Mouse (Mus musculus): Measurements from ENCODE around the gene Olfr1156. TPM values are rescaled to one million over a fixed set of nuclear protein-coding genes. Genes with fewer than 3 reads are reported as not detected.

Gene Olfr1156
- total and polyA plus RNA-seq, 3 experiments, result 0.03 TPM; not detected in 2

DNA sequence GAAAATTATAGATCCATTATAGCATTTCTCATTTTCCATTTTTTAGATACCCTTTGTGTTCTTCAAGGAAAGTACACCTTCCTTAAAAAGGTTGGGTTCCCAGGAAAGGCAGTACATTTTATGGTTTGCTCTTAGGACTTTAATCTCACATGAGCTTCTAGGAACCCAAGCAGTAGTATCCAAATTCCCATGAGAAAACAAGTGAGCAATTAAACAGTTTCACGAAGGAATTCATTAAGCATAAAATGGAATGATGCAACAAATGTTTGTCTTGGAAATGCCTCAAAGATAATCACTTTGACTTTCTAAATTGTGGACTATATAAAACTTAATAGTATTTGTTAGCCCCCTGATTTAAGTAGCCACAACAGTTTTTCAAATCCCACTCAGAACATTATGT, 47.8 kb downstream of the Olfr1156 start, which contains the start of gene Olfr1154:
Gene Olfr1154 (minus strand): TSS at position 101 of the 400 bp plus-strand sequence.
- H3K9me3 ChIP-seq (replicated peaks; ENCODE audit: insufficient read depth, low read length), result no peaks in the 10 kb centered on the region
- TF ChIP-seq CTCF (IDR thresholded peaks at IDR 0.05 in 2 of 3, conservative IDR thresholded peaks at IDR 0.05 in 1 of 3; ENCODE audit: control insufficient read depth in 1 of 3, insufficient read depth in 1 of 3, low read depth in 2 of 3, low read length in 3 of 3, poor library complexity in 1 of 3, severe bottlenecking in 1 of 3), result no peak
- no peak for TF ChIP-seq POLR2AphosphoS2 (IDR thresholded peaks at IDR 0.05; ENCODE audit: low read length)
- no peak for TF ChIP-seq RAD21 (IDR thresholded peaks at IDR 0.05; ENCODE audit: low read depth, low read length)
- no peak for TF ChIP-seq GABPA (IDR thresholded peaks at IDR 0.05; ENCODE audit: low read depth, low read length)
- no peak for TF ChIP-seq MAX (IDR thresholded peaks at IDR 0.05; ENCODE audit: low read length)
- no peak for TF ChIP-seq MAZ (IDR thresholded peaks at IDR 0.05; ENCODE audit: low read depth, low read length)
- no peak for TF ChIP-seq UBTF (IDR thresholded peaks at IDR 0.05; ENCODE audit: borderline replicate concordance, insufficient read depth, low read depth, low read length)
- no peak for TF ChIP-seq MXI1 (IDR thresholded peaks at IDR 0.05; ENCODE audit: low read depth, low read length)
- TF ChIP-seq MYC (IDR thresholded peaks at IDR 0.05; ENCODE audit: low read depth, low read length), result no peak
- no peak for TF ChIP-seq SMC3 (IDR thresholded peaks at IDR 0.05; ENCODE audit: low read depth, low read length)
- TF ChIP-seq HCFC1 (IDR thresholded peaks at IDR 0.05; ENCODE audit: low read depth, low read length), result no peak
- no peak for TF ChIP-seq TBP (IDR thresholded peaks at IDR 0.05; ENCODE audit: low read depth, low read length)
- TF ChIP-seq CHD1 (IDR thresholded peaks at IDR 0.05; ENCODE audit: low read depth, low read length), result no peak
- no peak for TF ChIP-seq ZNF384 (IDR thresholded peaks at IDR 0.05; ENCODE audit: low read depth, low read length)
- TF ChIP-seq ELF1 (IDR thresholded peaks at IDR 0.05; ENCODE audit: low read depth, low read length), result no peak
- no peak for TF ChIP-seq POLR2AphosphoS5 (IDR thresholded peaks at IDR 0.05; ENCODE audit: borderline replicate concordance, low read depth, low read length)
- TF ChIP-seq RCOR1 (IDR thresholded peaks at IDR 0.05; ENCODE audit: low read depth, low read length), result no peak
- H3K27me3 ChIP-seq (ENCODE audit: control insufficient read depth in 1 of 2, insufficient read depth in 2 of 2, low read length in 2 of 2), result no peaks in the 10 kb centered on the region

More for the DNA sequence above, 47.8 kb downstream of the Olfr1156 start, which contains the start of gene Olfr1154:
- DNase-seq (ENCODE audit: low read depth, low spot score), result no peak
- Histone ChIP-seq H3K79me2 (ENCODE audit: control insufficient read depth, insufficient read depth, low read length, poor library complexity) (no peaks in the 10 kb centered on the region), H3K4me1 (ENCODE audit: control insufficient read depth in 1 of 2, insufficient read depth in 2 of 2, low read length in 2 of 2) (no peaks in the 10 kb centered on the region), H3K4me3 (ENCODE audit: control insufficient read depth in 1 of 2, insufficient read depth in 1 of 2, low read depth in 2 of 2, low read length in 2 of 2) (no peak within 1 kb of the TSS), H3K9ac (ENCODE audit: control insufficient read depth, low read depth, low read length, poor library complexity, severe bottlenecking) (no peak within 1 kb of the TSS), H3K36me3 (ENCODE audit: control insufficient read depth in 1 of 2, insufficient read depth in 2 of 2, low read length in 2 of 2) (no peaks in the 10 kb centered on the region), H3K27ac (ENCODE audit: control insufficient read depth, low read depth, low read length) (no peak within 1 kb of the TSS)

Other genes with a start within 250 kb of the Olfr1156 start
- not detected in 2 replicates for gene Olfr1137, start 239.9 kb downstream of the Olfr1156 start, total RNA-seq (2012; rRNA removed)
- not detected for gene Olfr1137, start 239.9 kb downstream of the Olfr1156 start, polyA plus RNA-seq (2012; ENCODE audit: insufficient read depth in 1 of 2, insufficient read length in 2 of 2, low read depth in 1 of 2, low replicate concordance in 2 of 2, missing spikeins in 1 of 2)
- gene Olfr1138, start 213.1 kb downstream of the Olfr1156 start, total RNA-seq (2012; rRNA removed), result not detected in 2 replicates
- gene Olfr1138, start 213.1 kb downstream of the Olfr1156 start, polyA plus RNA-seq (2012; ENCODE audit: insufficient read depth in 1 of 2, insufficient read length in 2 of 2, low read depth in 1 of 2, low replicate concordance in 2 of 2, missing spikeins in 1 of 2), result not detected
- not detected in 2 replicates for gene Olfr1140, start 209.3 kb downstream of the Olfr1156 start, total RNA-seq (2012; rRNA removed)
- gene Olfr1140, start 209.3 kb downstream of the Olfr1156 start, polyA plus RNA-seq (2012; ENCODE audit: insufficient read depth in 1 of 2, insufficient read length in 2 of 2, low read depth in 1 of 2, low replicate concordance in 2 of 2, missing spikeins in 1 of 2), result not detected
- not detected in 2 replicates for gene Olfr1141, start 199.1 kb downstream of the Olfr1156 start, total RNA-seq (2012; rRNA removed)
- not detected for gene Olfr1141, start 199.1 kb downstream of the Olfr1156 start, polyA plus RNA-seq (2012; ENCODE audit: insufficient read depth in 1 of 2, insufficient read length in 2 of 2, low read depth in 1 of 2, low replicate concordance in 2 of 2, missing spikeins in 1 of 2)
- gene Olfr152, start 173.6 kb downstream of the Olfr1156 start, total RNA-seq (2012; rRNA removed), result not detected in 2 replicates
- not detected for gene Olfr152, start 173.6 kb downstream of the Olfr1156 start, polyA plus RNA-seq (2012; ENCODE audit: insufficient read depth in 1 of 2, insufficient read length in 2 of 2, low read depth in 1 of 2, low replicate concordance in 2 of 2, missing spikeins in 1 of 2)
- not detected in 2 replicates for gene Olfr1143, start 152.5 kb downstream of the Olfr1156 start, total RNA-seq (2012; rRNA removed)
- gene Olfr1143, start 152.5 kb downstream of the Olfr1156 start, polyA plus RNA-seq (2012; ENCODE audit: insufficient read depth in 1 of 2, insufficient read length in 2 of 2, low read depth in 1 of 2, low replicate concordance in 2 of 2, missing spikeins in 1 of 2), result not detected
- not detected in 2 replicates for gene Olfr1145, start 143.3 kb downstream of the Olfr1156 start, total RNA-seq (2012; rRNA removed)
- gene Olfr1145, start 143.3 kb downstream of the Olfr1156 start, polyA plus RNA-seq (2012; ENCODE audit: insufficient read depth in 1 of 2, insufficient read length in 2 of 2, low read depth in 1 of 2, low replicate concordance in 2 of 2, missing spikeins in 1 of 2), result not detected
- not detected in 2 replicates for gene Olfr1148, start 122.6 kb downstream of the Olfr1156 start, total RNA-seq (2012; rRNA removed)
- not detected for gene Olfr1148, start 122.6 kb downstream of the Olfr1156 start, polyA plus RNA-seq (2012; ENCODE audit: insufficient read depth in 1 of 2, insufficient read length in 2 of 2, low read depth in 1 of 2, low replicate concordance in 2 of 2, missing spikeins in 1 of 2)
- not detected in 2 replicates for gene Olfr1150-ps1, start 109.1 kb downstream of the Olfr1156 start, total RNA-seq (2012; rRNA removed)
- gene Olfr1150-ps1, start 109.1 kb downstream of the Olfr1156 start, polyA plus RNA-seq (2012; ENCODE audit: insufficient read depth in 1 of 2, insufficient read length in 2 of 2, low read depth in 1 of 2, low replicate concordance in 2 of 2, missing spikeins in 1 of 2), result not detected
- not detected in 2 replicates for gene Olfr1151, start 97.2 kb downstream of the Olfr1156 start, total RNA-seq (2012; rRNA removed)
- gene Olfr1151, start 97.2 kb downstream of the Olfr1156 start, polyA plus RNA-seq (2012; ENCODE audit: insufficient read depth in 1 of 2, insufficient read length in 2 of 2, low read depth in 1 of 2, low replicate concordance in 2 of 2, missing spikeins in 1 of 2), result not detected
- not detected in 2 replicates for gene Olfr1152, start 86.6 kb downstream of the Olfr1156 start, total RNA-seq (2012; rRNA removed)
- under 1 TPM in 1 of 2 experiments, not detected in 1; 0.01 TPM for gene Olfr1152, start 86.6 kb downstream of the Olfr1156 start, polyA plus RNA-seq (2012; ENCODE audit: insufficient read depth in 1 of 2, insufficient read length in 2 of 2, low read depth in 1 of 2, low replicate concordance in 2 of 2, missing spikeins in 1 of 2)
- not detected in 2 replicates for gene Olfr1153, start 58.1 kb downstream of the Olfr1156 start, total RNA-seq (2012; rRNA removed)
- gene Olfr1153, start 58.1 kb downstream of the Olfr1156 start, polyA plus RNA-seq (2012; ENCODE audit: insufficient read depth in 1 of 2, insufficient read length in 2 of 2, low read depth in 1 of 2, low replicate concordance in 2 of 2, missing spikeins in 1 of 2), result not detected
- gene Olfr1154, start 47.9 kb downstream of the Olfr1156 start, total RNA-seq (2012; rRNA removed), result not detected in 2 replicates
- not detected for gene Olfr1154, start 47.9 kb downstream of the Olfr1156 start, polyA plus RNA-seq (2012; ENCODE audit: insufficient read depth in 1 of 2, insufficient read length in 2 of 2, low read depth in 1 of 2, low replicate concordance in 2 of 2, missing spikeins in 1 of 2)
- not detected in 2 replicates for gene Olfr1155, start 8.0 kb downstream of the Olfr1156 start, total RNA-seq (2012; rRNA removed)
- not detected for gene Olfr1155, start 8.0 kb downstream of the Olfr1156 start, polyA plus RNA-seq (2012; ENCODE audit: insufficient read depth in 1 of 2, insufficient read length in 2 of 2, low read depth in 1 of 2, low replicate concordance in 2 of 2, missing spikeins in 1 of 2)
- gene Olfr1157, start 15.2 kb upstream of the Olfr1156 start, total RNA-seq (2012; rRNA removed), result not detected in 2 replicates
- not detected for gene Olfr1157, start 15.2 kb upstream of the Olfr1156 start, polyA plus RNA-seq (2012; ENCODE audit: insufficient read depth in 1 of 2, insufficient read length in 2 of 2, low read depth in 1 of 2, low replicate concordance in 2 of 2, missing spikeins in 1 of 2)
- not detected in 2 replicates for gene Olfr74, start 21.6 kb upstream of the Olfr1156 start, total RNA-seq (2012; rRNA removed)
- gene Olfr74, start 21.6 kb upstream of the Olfr1156 start, polyA plus RNA-seq (2012; ENCODE audit: insufficient read depth in 1 of 2, insufficient read length in 2 of 2, low read depth in 1 of 2, low replicate concordance in 2 of 2, missing spikeins in 1 of 2), result not detected
- not detected in 2 replicates for gene Olfr1158, start 37.0 kb upstream of the Olfr1156 start, total RNA-seq (2012; rRNA removed)
- gene Olfr1158, start 37.0 kb upstream of the Olfr1156 start, polyA plus RNA-seq (2012; ENCODE audit: insufficient read depth in 1 of 2, insufficient read length in 2 of 2, low read depth in 1 of 2, low replicate concordance in 2 of 2, missing spikeins in 1 of 2), result not detected
- not detected in 2 replicates for gene Olfr1160, start 55.2 kb upstream of the Olfr1156 start, total RNA-seq (2012; rRNA removed)
- gene Olfr1160, start 55.2 kb upstream of the Olfr1156 start, polyA plus RNA-seq (2012; ENCODE audit: insufficient read depth in 1 of 2, insufficient read length in 2 of 2, low read depth in 1 of 2, low replicate concordance in 2 of 2, missing spikeins in 1 of 2), result not detected
- gene Olfr1161, start 69.7 kb upstream of the Olfr1156 start, total RNA-seq (2012; rRNA removed), result not detected in 2 replicates
- gene Olfr1161, start 69.7 kb upstream of the Olfr1156 start, polyA plus RNA-seq (2012; ENCODE audit: insufficient read depth in 1 of 2, insufficient read length in 2 of 2, low read depth in 1 of 2, low replicate concordance in 2 of 2, missing spikeins in 1 of 2), result not detected
- gene Olfr73, start 84.6 kb upstream of the Olfr1156 start, total RNA-seq (2012; rRNA removed), result not detected in 2 replicates
- gene Olfr73, start 84.6 kb upstream of the Olfr1156 start, polyA plus RNA-seq (2012; ENCODE audit: insufficient read depth in 1 of 2, insufficient read length in 2 of 2, low read depth in 1 of 2, low replicate concordance in 2 of 2, missing spikeins in 1 of 2), result not detected
- gene Olfr1162, start 98.0 kb upstream of the Olfr1156 start, total RNA-seq (2012; rRNA removed), result not detected in 2 replicates
- not detected for gene Olfr1162, start 98.0 kb upstream of the Olfr1156 start, polyA plus RNA-seq (2012; ENCODE audit: insufficient read depth in 1 of 2, insufficient read length in 2 of 2, low read depth in 1 of 2, low replicate concordance in 2 of 2, missing spikeins in 1 of 2)
- not detected in 2 replicates for gene Olfr1163, start 118.7 kb upstream of the Olfr1156 start, total RNA-seq (2012; rRNA removed)
- not detected for gene Olfr1163, start 118.7 kb upstream of the Olfr1156 start, polyA plus RNA-seq (2012; ENCODE audit: insufficient read depth in 1 of 2, insufficient read length in 2 of 2, low read depth in 1 of 2, low replicate concordance in 2 of 2, missing spikeins in 1 of 2)
- gene Olfr1164, start 140.9 kb upstream of the Olfr1156 start, total RNA-seq (2012; rRNA removed), result not detected in 2 replicates
- not detected for gene Olfr1164, start 140.9 kb upstream of the Olfr1156 start, polyA plus RNA-seq (2012; ENCODE audit: insufficient read depth in 1 of 2, insufficient read length in 2 of 2, low read depth in 1 of 2, low replicate concordance in 2 of 2, missing spikeins in 1 of 2)
- not detected in 2 replicates for gene Olfr1166, start 175.2 kb upstream of the Olfr1156 start, total RNA-seq (2012; rRNA removed)
- not detected for gene Olfr1166, start 175.2 kb upstream of the Olfr1156 start, polyA plus RNA-seq (2012; ENCODE audit: insufficient read depth in 1 of 2, insufficient read length in 2 of 2, low read depth in 1 of 2, low replicate concordance in 2 of 2, missing spikeins in 1 of 2)
- not detected in 2 replicates for gene Olfr1167, start 202.1 kb upstream of the Olfr1156 start, total RNA-seq (2012; rRNA removed)
- gene Olfr1167, start 202.1 kb upstream of the Olfr1156 start, polyA plus RNA-seq (2012; ENCODE audit: insufficient read depth in 1 of 2, insufficient read length in 2 of 2, low read depth in 1 of 2, low replicate concordance in 2 of 2, missing spikeins in 1 of 2), result under 1 TPM in 1 of 2 experiments, not detected in 1; 0.26 TPM
- gene Olfr1168, start 228.8 kb upstream of the Olfr1156 start, total RNA-seq (2012; rRNA removed), result not detected in 2 replicates
- not detected for gene Olfr1168, start 228.8 kb upstream of the Olfr1156 start, polyA plus RNA-seq (2012; ENCODE audit: insufficient read depth in 1 of 2, insufficient read length in 2 of 2, low read depth in 1 of 2, low replicate concordance in 2 of 2, missing spikeins in 1 of 2)

Measured in MEL (cell line).